7 mouse cellular contexts compared by ENCODE assay signal in genomic region chr1:179012273-179012672, GRCm38 (mm10).
DNase-seq lines count a peak whose midpoint lies in the region; ATAC-seq and TF ChIP-seq lines count a peak whose summit lies in the region.

No protein-coding gene starts in this region.

- no peak overlapping the region for H3K4me3 ChIP-seq in lung, postnatal 0 days (ENCODE audit: low read depth, low read length)

- H3K27ac ChIP-seq in lung, postnatal 0 days (ENCODE audit: low read length) = no peak overlapping the region

- H3K9ac ChIP-seq in lung, postnatal 0 days (replicated peaks; ENCODE audit: low read depth) = no peak overlapping the region

- H3K4me2 ChIP-seq in lung, postnatal 0 days (replicated peaks; ENCODE audit: low read depth, low read length) = no peak overlapping the region

- DNase-seq in Muller cell, postnatal 12 days (ENCODE audit: inconsistent ontology term) = peak; percentile 92
- DNase-seq in adrenal gland, postnatal 10 days = peak; percentile 78
- DNase-seq in frontal cortex, postnatal 10 days (ENCODE audit: low spot score in 2 of 2) = peak; percentile 42 to 55
- peak; percentile 92 for DNase-seq in heart, postnatal 4 days
- DNase-seq in lung, postnatal 0 days (ENCODE audit: low spot score) = peak; percentile 21
- DNase-seq in embryo, embryonic 10.5 days (ENCODE audit: low spot score) = no peak
- DNase-seq in thymus, postnatal 10 days (ENCODE audit: low spot score in 2 of 2) = no peak

- H3K4me1 ChIP-seq in lung, postnatal 0 days (ENCODE audit: insufficient read depth, low read depth, low read length) = no peaks in the 10 kb centered on the region

- no peak for TF ChIP-seq CTCF in lung, postnatal 0 days (IDR thresholded peaks at IDR 0.05)

- no peaks in the 10 kb centered on the region for H3K36me3 ChIP-seq in lung, postnatal 0 days (ENCODE audit: insufficient read depth, low read length)

- H3K27me3 ChIP-seq in lung, postnatal 0 days (replicated peaks; ENCODE audit: insufficient read depth, low read length) = no peaks in the 10 kb centered on the region

- no peak for ATAC-seq in lung, postnatal 0 days

- H3K9me3 ChIP-seq in lung, postnatal 0 days (ENCODE audit: low read length) = no peaks in the 10 kb centered on the region

- WGBS in lung, postnatal 0 days = 67% methylated on average over 4 of the region's 4 CpGs

- no peak for TF ChIP-seq EP300 in lung, postnatal 0 days (IDR thresholded peaks at IDR 0.05)

Comparison
In these comparisons a context has a peak if more than half of its experiments do, and no peak if none do; other contexts are left out.
1. DNase-seq: peak in Muller cell, postnatal 12 days (single experiment), adrenal gland, postnatal 10 days (single experiment), frontal cortex, postnatal 10 days (2 of 2), heart, postnatal 4 days (single experiment) and lung, postnatal 0 days (single experiment); none in embryo, embryonic 10.5 days (single experiment) and thymus, postnatal 10 days (0 of 2).